Mouse (Mus musculus) layer of hippocampus, adult 18-20 months (tissue): Measurements from ENCODE around the gene Cyp2g1. TPM values are rescaled to one million over a fixed set of nuclear protein-coding genes. Genes with fewer than 3 reads are reported as not detected.

Experiments
- total RNA-seq, 2 experiments: library from RNA; stranded (reverse); gene quantifications; 2 replicates each; pipeline ENCODE4 v1.2.3; 2021

Cyp2g1 gene
- total RNA-seq, 2 experiments from 2014 or later, result not detected

Other genes starting within 250 kb of the Cyp2g1 start
- not detected for gene Vmn1r185, start 190.4 kb upstream of the Cyp2g1 start, total RNA-seq
- gene Cyp2b23, start 122.5 kb upstream of the Cyp2g1 start, total RNA-seq, result not detected
- not detected for gene Cyp2b19, start 51.8 kb upstream of the Cyp2g1 start, total RNA-seq
- gene Cyp2a5, start 26.4 kb downstream of the Cyp2g1 start, total RNA-seq, result not detected
- not detected for gene Cyp2a22, start 130.5 kb downstream of the Cyp2g1 start, total RNA-seq
- not detected for gene Cyp2a12, start 220.2 kb downstream of the Cyp2g1 start, total RNA-seq